Mouse (Mus musculus) gastrocnemius, postnatal 25 days (tissue): ENCODE measurements around the gene Gfpt2. TPM values are rescaled to one million over a fixed set of nuclear protein-coding genes. Genes with fewer than 3 reads are reported as not detected.
A peak's percentile ranks its signal among the peaks of the same experiment; 100 is the strongest.

Source experiments
- DNase-seq: peaks from one replicate; pipeline ENCODE4 v3.0.0; 2022
- total RNA-seq, 2 experiments: library from RNA; stranded (reverse); gene quantifications; 1 replicate in 1 of 2; 2 replicates in 1 of 2; pipeline ENCODE4 v1.2.3; 2021

The Gfpt2 gene
- total RNA-seq, 2 experiments from 2014 or later = 5.5 to 6.5 TPM

DNA sequence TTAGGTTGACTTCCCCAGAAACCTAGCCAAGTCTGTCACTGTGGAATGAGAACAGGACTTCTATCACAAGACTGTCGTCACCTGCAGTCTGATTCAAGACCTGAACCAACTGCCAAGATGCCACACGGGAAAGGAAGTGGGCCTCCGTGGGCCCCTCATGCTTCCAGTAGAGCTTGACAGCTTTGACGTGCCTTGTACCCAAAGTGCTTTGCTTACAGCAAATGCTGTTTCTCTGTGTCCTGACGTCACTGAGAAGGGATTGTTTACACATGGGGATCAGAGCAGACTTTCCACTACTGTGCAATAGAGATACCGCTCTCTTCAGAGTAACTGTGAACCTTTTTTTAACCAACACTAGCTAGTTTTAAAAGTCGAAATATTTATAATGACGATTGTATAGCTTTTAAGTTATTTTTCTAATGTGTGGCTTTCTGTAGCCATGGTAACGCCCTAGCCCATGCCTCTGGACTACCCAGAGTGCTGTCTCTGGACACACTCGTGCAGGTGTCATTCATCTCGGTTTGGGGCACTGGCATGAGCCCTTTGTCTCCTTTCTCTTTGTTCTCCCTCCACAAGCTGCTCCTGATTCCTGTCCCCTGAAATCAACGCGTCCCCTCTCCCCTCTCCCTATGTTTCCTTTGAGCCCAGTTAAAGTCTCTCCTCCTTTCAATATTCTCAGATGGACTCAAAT lies 43.9 kb downstream of the Gfpt2 start:
- DNase-seq = no peak

GRCm38 (mm10) chr11:49840666-49841065 lies 46.7 kb downstream of the Gfpt2 start:
- DNase-seq = no peak

- no peak for DNase-seq
Measured at GRCm38 (mm10) chr11:49841886-49842285, 47.9 kb downstream of the Gfpt2 start.

- no peak for DNase-seq
Measured at GRCm38 (mm10) chr11:49842718-49843117, 48.7 kb downstream of the Gfpt2 start.

DNA sequence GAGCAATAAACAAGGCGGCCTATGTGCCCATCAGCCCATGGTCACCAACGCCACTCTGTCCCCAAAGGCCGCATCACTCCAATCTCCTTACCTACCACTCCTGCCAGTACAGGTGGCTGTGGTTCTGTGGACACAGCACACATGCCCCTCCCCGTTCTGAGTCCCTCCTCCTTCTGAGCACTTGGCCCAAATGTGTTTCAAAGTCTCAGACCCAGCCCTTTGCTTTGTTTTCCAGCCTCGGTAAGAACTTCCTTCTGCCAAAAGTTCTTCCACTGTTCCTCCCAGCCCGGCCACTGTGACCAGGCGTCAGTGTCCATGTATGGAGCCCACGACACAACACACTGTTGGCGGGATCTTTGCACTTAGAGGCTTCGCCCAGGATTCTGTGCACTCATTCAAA lies 50.3 kb downstream of the Gfpt2 start:
- no peak for DNase-seq

- DNase-seq = peak; percentile 47
Measured at GRCm38 (mm10) chr11:49844969-49845368, 51.0 kb downstream of the Gfpt2 start.

GRCm38 (mm10) chr11:49845958-49846357 lies 52.0 kb downstream of the Gfpt2 start:
- DNase-seq = no peak

GRCm38 (mm10) chr11:49846401-49847070 lies 52.6 kb downstream of the Gfpt2 start, which contains the start of gene Mapk9:
Gene Mapk9 (plus strand): TSS chr11:49846751.
- DNase-seq = peak; percentile 97

DNA sequence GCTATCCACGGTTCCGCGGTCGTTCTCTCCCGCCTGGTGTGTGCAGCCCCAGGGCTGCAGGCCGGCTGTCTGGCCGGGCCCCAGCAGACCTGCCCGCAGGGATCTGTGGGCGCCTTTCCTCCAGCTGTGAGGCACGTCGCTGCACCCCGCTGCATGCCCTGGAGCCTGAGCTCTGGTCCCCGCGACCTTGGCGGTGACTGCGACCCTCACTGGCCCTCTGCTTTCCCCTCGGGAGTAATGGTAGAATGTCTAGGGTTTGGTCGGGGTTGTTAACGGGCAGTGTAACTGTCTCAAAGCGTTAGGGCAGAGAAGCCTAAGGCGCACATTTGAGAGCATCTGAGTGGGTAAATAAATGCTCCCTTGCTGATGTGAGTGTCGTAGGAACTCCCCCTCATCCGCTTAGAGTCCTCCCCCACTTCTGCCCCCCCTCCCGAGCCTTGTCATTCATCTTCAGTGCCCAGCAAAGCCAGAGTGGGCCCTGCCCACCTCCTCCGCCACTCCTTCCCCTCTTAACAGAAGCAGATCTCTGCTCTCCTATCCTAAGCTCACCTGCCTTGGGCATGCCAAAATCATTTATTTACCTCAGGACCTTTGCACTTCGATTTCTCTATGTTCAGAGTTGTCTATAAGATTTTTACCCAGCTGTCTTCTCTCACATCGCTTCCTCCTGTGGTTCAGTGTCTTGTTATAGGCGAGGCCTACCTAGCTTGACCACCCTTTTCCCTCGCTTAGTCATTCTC lies 53.3 kb downstream of the Gfpt2 start:
- no peak for DNase-seq

DNA sequence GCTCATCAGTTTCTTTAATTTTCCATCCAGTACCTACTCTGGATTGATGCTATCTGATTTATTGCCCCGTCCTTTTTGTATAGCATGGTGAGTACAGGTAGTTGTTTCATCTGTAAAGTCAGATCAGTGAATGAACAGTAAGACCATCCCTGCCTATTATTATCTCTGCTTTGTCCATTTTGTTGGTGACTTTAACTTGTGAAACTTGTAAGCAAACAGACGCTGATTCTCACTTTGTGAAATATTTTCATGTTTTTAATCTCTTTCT lies 53.8 kb downstream of the Gfpt2 start:
- no peak for DNase-seq

DNA sequence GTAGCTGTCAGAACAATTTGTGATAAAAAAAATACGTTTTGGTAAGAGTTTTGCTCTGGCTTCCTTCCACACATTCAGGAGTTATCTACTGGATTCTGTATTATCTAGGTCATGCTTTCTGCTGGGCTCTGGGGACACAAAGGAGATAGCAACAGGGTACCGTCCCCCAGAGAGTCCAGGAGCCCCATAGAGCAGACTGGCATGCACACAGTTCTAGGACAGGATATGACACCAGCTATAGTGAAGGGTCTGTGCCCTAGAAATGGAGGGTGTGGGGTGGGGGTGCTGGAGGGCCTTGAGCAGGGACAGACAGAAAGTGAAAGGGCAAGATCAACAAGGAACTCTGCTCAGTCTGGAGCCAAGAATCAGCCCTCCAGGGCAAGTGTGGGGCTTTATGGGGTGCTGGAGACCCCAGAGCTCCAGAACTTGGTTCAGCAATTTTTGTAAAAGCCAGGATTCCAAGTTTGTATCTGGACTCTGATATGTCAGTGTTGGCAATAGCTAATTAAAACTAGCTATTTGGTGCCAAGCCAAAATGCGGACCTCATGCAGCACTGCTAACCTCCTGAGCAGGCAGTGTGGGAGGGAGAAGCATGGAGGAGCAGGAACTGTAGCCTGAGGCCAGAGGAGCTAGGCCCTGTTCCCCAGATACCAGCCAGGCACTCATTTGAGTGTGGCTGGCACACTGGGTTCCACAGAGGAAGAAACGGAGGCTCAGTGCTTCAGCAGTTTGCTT lies 54.3 kb downstream of the Gfpt2 start:
- DNase-seq = no peak

- no peak for DNase-seq
Measured at GRCm38 (mm10) chr11:49850331-49850730, 56.4 kb downstream of the Gfpt2 start.

- no peak for DNase-seq
Measured at GRCm38 (mm10) chr11:49855144-49855543, 61.2 kb downstream of the Gfpt2 start.

DNA sequence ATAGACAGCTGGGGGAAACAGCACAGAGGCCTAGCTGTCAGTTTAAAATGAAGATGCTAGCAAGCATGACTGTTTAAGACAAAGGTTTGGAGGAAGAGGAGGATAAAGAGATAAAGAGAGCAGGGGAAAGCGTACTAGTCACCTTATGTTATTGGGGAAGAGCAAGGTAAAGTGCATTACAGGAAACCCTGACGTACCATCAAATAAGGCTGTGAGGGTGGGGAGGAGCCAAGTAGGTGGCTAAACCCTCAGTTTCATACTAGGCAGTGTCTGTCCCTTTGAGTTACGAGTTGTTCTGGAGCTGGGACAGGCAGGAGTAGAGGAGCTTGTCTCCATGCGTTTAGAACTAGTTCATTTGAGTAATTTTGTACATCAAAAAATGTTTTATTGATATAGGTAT lies 67.2 kb downstream of the Gfpt2 start:
- DNase-seq = no peak

DNA sequence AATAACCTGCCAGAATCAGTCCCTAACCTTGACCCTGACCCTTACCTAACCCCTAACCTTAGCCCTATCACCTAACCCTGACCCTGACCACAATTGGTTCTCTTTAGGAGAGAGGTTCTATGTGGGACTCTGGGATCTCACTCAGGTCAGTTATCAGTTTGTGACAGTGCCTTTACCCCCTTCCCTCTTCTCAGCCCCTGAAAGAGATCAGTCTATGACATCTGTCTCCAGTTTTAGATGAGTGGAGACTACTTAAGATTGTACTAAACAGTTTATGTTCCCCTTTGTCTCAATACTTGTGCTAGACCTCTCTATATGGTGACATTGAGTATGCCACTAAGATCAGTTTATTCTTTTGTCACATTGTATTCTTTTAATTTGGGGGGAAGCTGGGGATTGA lies 69.9 kb downstream of the Gfpt2 start:
- DNase-seq = no peak

DNA sequence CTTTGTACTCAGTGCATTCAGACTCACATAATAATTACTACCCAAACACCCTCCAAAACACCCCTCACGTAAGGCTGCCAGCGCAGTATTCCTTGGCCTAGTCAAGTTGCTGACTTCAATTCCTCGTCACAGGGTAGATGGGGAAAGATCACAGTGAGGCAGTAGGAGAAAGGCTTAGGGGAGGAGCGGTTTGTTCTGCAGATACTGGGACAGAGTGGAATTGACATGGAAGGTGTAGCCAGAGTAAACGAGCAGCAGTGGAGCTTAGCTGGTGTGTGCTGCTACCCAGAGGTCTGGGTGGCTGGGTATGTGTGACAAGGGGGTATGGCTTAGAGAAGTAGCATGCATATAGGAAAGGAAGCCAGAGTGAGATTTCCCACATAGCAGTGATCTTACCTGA lies 73.3 kb downstream of the Gfpt2 start:
- DNase-seq = no peak

GRCm38 (mm10) chr11:49869762-49870161 lies 75.8 kb downstream of the Gfpt2 start:
- no peak for DNase-seq

DNA sequence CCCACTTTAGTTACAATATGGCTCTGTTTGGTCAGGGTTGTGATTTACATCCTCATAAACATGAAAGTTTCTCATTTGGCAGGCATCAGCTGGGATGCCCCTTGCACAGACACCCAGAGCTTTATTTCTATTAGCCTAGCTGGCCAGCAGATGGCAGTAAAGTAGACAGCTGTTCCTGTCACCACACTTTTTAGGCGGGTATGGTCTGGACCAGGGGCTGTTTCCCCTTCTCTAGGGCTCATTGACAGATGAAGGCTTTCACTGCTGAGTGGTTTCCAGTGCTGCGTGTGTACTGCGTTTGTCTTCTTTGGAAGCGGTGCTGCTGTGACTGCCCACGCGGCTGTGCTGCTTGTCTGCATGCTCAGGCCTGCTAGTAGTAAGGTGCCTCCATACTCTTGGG lies 77.9 kb downstream of the Gfpt2 start:
- no peak for DNase-seq

DNA sequence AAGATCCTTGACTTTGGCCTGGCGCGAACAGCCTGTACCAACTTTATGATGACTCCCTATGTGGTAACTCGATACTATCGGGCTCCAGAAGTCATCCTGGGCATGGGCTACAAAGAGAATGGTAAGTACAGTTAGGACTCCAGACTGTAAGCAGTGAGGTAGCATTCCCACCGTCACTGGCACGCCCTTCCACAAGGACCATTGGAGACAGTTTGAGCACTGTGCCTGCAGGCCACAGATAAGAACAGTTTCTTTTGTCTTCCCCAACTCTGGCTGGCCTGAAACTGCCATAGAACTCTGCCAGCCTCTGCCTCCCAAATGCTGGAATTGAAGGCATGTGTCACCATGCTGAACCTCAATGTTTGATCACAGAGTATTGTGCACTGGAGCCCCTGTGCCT lies 78.8 kb downstream of the Gfpt2 start:
- DNase-seq = no peak

DNA sequence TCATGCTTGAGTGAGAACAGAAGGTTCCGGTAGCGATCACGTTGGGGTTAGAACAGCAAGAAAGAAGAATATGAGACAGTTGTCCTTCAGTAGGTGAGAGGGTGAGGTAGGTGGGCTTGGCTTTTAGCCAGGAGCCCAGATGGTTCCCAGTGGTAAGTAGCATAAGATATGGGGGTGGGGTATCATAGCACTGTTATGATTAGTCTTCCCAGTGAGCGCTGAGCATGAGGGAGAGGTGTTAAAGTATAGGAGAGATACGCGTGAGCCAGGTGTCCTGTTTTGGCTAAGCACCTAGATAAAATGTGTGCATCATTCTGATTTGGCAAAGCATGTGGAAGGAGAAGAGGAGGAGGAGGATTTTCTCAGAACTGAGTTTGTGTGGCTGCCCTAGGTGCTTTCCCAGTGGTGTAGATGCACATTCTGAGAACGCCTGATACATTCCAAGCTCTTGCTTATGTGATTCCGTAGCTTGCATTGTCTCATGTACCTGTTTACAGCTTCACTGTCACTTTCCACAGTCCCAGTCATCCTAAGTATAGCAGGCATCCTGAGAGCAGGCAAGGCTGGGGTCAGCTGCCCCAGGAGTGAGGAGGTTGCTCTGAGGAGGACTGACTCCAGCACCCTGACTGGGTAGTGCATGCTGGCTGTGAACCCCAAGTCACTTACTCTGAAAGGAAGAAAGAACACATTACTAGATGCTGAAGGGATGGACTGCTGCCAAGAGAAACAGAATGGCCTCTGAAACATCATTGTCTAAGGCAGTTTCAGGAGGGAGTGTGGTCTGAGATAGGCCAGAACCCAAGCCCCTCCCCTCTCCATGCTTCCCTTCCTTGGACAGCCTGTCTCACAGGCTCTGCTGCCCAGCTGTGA lies 83.2 kb downstream of the Gfpt2 start:
- no peak for DNase-seq

DNA sequence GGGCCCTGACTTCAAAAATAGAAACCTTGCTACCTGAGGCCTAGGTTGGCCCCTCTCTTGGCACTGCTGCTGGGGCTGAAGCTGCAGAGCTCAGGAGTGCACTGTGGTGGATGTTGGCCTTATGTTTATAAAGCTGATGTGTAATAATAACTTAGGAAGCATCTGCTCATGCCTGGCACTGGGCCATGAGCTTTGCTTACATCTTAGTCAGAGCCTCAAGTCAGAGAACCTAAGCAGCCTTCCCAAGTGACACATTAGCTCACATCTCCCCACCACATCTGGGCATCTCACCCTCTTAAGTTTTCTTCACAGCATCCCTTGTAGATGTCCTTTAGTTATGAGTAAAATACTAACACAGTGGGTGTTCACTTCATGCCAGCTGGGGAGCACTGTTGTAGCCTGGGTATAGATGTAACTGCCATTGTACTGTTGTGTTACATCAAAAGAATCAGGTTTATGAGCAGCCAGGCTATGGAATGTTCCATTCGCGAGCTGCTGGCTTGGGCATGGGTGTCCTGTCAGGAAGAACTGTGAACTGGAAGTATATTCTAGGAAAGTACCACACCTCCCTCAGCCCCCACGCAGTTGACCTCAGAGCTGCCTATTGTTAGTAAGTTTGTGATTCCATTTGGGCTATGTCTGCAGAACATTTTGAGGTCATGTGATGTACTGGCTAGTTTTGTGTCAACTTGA lies 86.1 kb downstream of the Gfpt2 start:
- DNase-seq = no peak
